Mouse (Mus musculus) limb, embryonic 13.5 days (tissue): ENCODE measurements at regions not wholly inside any gene's neighbourhood (a gene's known extent, or its start where the extent isn't known, plus 50 kb on each side); places are given as distances from the start of the nearest gene placed in this dataset.

Experiments
- ATAC-seq: fragments of 200-750 bp; cut with Nextera tagmentation; 2 replicates; pipeline ENCODE4 v1.8.0; 2017; ENCODE audit warnings: low read depth, moderate number of reproducible peaks, moderate TSS enrichment; ENCODE audit not compliant: low FRiP score
- H3K27ac ChIP-seq: fragments of 300-500 bp; sonication (generic); 2 replicates; pipeline ENCODE4 v1.5.1; 2015; ENCODE audit warnings: inconsistent platforms, mild to moderate bottlenecking, moderate library complexity
- H3K27me3 ChIP-seq: fragments of 300-500 bp; sonication (generic); 2 replicates; pipeline ENCODE4 v1.6.1; 2015; ENCODE audit warnings: mild to moderate bottlenecking, inconsistent platforms
- H3K36me3 ChIP-seq: fragments of 300-500 bp; sonication (generic); 2 replicates; pipeline ENCODE4 v1.6.1; 2015; ENCODE audit warnings: inconsistent platforms, mild to moderate bottlenecking, moderate library complexity
- H3K4me1 ChIP-seq: fragments of 300-500 bp; sonication (generic); 2 replicates; pipeline ENCODE4 v1.6.1; 2015; ENCODE audit warnings: inconsistent platforms
- H3K4me2 ChIP-seq: fragments of 300-500 bp; sonication (generic); replicated peaks from 2 replicates; pipeline ENCODE4 v1.6.1; 2015; ENCODE audit warnings: inconsistent platforms, mild to moderate bottlenecking, moderate library complexity
- H3K4me3 ChIP-seq: fragments of 300-500 bp; sonication (generic); 2 replicates; pipeline ENCODE4 v1.5.1; 2015; ENCODE audit warnings: moderate library complexity, mild to moderate bottlenecking, inconsistent platforms
- H3K9ac ChIP-seq: fragments of 300-500 bp; sonication (generic); 2 replicates; pipeline ENCODE4 v1.6.1; 2015; ENCODE audit warnings: mild to moderate bottlenecking, inconsistent platforms
- H3K9me3 ChIP-seq: fragments of 300-500 bp; sonication (generic); 2 replicates; pipeline ENCODE4 v1.6.1; 2016; ENCODE audit warnings: inconsistent platforms
- WGBS: fragments of 180-500 bp; shearing (Covaris S2); methylation state at CpG from one replicate; pipeline ENCODE4 v1.1.7; 2015; 5-methylcytosine and 5-hydroxymethylcytosine counted together

GRCm38 (mm10) chr4:27981309-27981708 is 831.6 kb upstream of the Epha7 start:
- no peaks in the 10 kb centered on the region for H3K9me3 ChIP-seq
- no peaks in the 10 kb centered on the region for H3K4me1 ChIP-seq
- H3K9ac ChIP-seq: no peak overlapping the region
- H3K36me3 ChIP-seq: no peaks in the 10 kb centered on the region
- H3K4me2 ChIP-seq: no peak overlapping the region
- ATAC-seq: no peak
- no peaks in the 10 kb centered on the region for H3K27me3 ChIP-seq
- 71% methylated on average over 3 of the region's 3 CpGs for WGBS
- no peak overlapping the region for H3K27ac ChIP-seq
- H3K4me3 ChIP-seq: no peak overlapping the region

GRCm38 (mm10) chr4:27987986-27988423 is 824.9 kb upstream of the Epha7 start:
- no peak overlapping the region for H3K4me3 ChIP-seq
- H3K27me3 ChIP-seq: no peaks in the 10 kb centered on the region
- no peaks in the 10 kb centered on the region for H3K9me3 ChIP-seq
- 76% methylated on average over 4 of the region's 4 CpGs for WGBS
- ATAC-seq: no peak
- H3K4me2 ChIP-seq: no peak overlapping the region
- no peak overlapping the region for H3K27ac ChIP-seq
- no peak overlapping the region for H3K9ac ChIP-seq
- no peaks in the 10 kb centered on the region for H3K4me1 ChIP-seq
- H3K36me3 ChIP-seq: no peaks in the 10 kb centered on the region

GRCm38 (mm10) chr4:27994411-27994810 is 818.5 kb upstream of the Epha7 start:
- H3K9ac ChIP-seq: no peak overlapping the region
- no peaks in the 10 kb centered on the region for H3K9me3 ChIP-seq
- ATAC-seq: no peak
- no peak overlapping the region for H3K4me2 ChIP-seq
- H3K36me3 ChIP-seq: no peaks in the 10 kb centered on the region
- 72% methylated on average over 2 of the region's 2 CpGs for WGBS
- H3K27ac ChIP-seq: no peak overlapping the region
- no peaks in the 10 kb centered on the region for H3K4me1 ChIP-seq
- no peak overlapping the region for H3K4me3 ChIP-seq
- H3K27me3 ChIP-seq: no peaks in the 10 kb centered on the region

- H3K4me1 ChIP-seq: no peaks in the 10 kb centered on the region
These were observed 811.0 kb upstream of the Epha7 start for GRCm38 (mm10) chr4:28001818-28002476.

More at GRCm38 (mm10) chr4:28001818-28002476, 811.0 kb upstream of the Epha7 start:
- Histone ChIP-seq H3K27me3 (no peaks in the 10 kb centered on the region), H3K4me3 (no peak overlapping the region), H3K9me3 (no peaks in the 10 kb centered on the region), H3K9ac (no peak overlapping the region), H3K4me2 (no peak overlapping the region), H3K27ac (no peak overlapping the region), H3K36me3 (no peaks in the 10 kb centered on the region)
- no peak for ATAC-seq
- 55% methylated on average over 4 of the region's 4 CpGs for WGBS
